Mouse (Mus musculus) kidney, embryonic 14.5 days (tissue): ENCODE measurements at regions not wholly inside any gene's neighbourhood (a gene's known extent, or its start where the extent isn't known, plus 50 kb on each side); places are given as distances from the start of the nearest gene placed in this dataset.

Experiments used
- ATAC-seq: fragments of 200-750 bp; cut with Nextera tagmentation; 2 replicates; pipeline ENCODE4 v1.8.0; 2017; ENCODE audit warnings: moderate number of reproducible peaks, mild to moderate bottlenecking, moderate TSS enrichment, moderate library complexity; ENCODE audit not compliant: low FRiP score, low TSS enrichment
- H3K27ac ChIP-seq: fragments of 300-500 bp; sonication (generic); 2 replicates; pipeline ENCODE4 v1.5.1; 2014; ENCODE audit warnings: low read depth, mild to moderate bottlenecking, low read length, moderate library complexity, mixed read lengths
- H3K27me3 ChIP-seq: fragments of 300-500 bp; sonication (generic); 2 replicates; pipeline ENCODE4 v1.6.1; 2014; ENCODE audit warnings: mild to moderate bottlenecking, low read length; ENCODE audit not compliant: control insufficient read depth, insufficient read depth
- H3K36me3 ChIP-seq: fragments of 300-500 bp; sonication (generic); 2 replicates; pipeline ENCODE4 v1.6.1; 2014; ENCODE audit warnings: low read length, mixed read lengths; ENCODE audit not compliant: control insufficient read depth, insufficient read depth
- H3K4me1 ChIP-seq: fragments of 300-500 bp; sonication (generic); 2 replicates; pipeline ENCODE4 v1.6.1; 2014; ENCODE audit warnings: low read length, mixed read lengths; ENCODE audit not compliant: control insufficient read depth, insufficient read depth
- H3K4me2 ChIP-seq: fragments of 300-500 bp; sonication (generic); replicated peaks from 2 replicates; pipeline ENCODE4 v1.6.1; 2014; ENCODE audit warnings: low read depth, mild to moderate bottlenecking, low read length
- H3K4me3 ChIP-seq: fragments of 300-500 bp; sonication (generic); 2 replicates; pipeline ENCODE4 v1.5.1; 2014; ENCODE audit warnings: mild to moderate bottlenecking, low read length
- H3K9ac ChIP-seq: fragments of 300-500 bp; sonication (generic); 2 replicates; pipeline ENCODE4 v1.6.1; 2014; ENCODE audit warnings: low read depth, mild to moderate bottlenecking, low read length, moderate library complexity
- H3K9me3 ChIP-seq: fragments of 300-500 bp; sonication (generic); 2 replicates; pipeline ENCODE4 v1.6.1; 2016; ENCODE audit warnings: low read length; ENCODE audit not compliant: control insufficient read depth
- WGBS: fragments of 180-500 bp; shearing (Covaris S2); extraction: QIAGEN DNeasy Blood & Tissue Kit; methylation state at CpG from one replicate; pipeline ENCODE4 v1.1.7; 2014; 5-methylcytosine and 5-hydroxymethylcytosine counted together

DNA sequence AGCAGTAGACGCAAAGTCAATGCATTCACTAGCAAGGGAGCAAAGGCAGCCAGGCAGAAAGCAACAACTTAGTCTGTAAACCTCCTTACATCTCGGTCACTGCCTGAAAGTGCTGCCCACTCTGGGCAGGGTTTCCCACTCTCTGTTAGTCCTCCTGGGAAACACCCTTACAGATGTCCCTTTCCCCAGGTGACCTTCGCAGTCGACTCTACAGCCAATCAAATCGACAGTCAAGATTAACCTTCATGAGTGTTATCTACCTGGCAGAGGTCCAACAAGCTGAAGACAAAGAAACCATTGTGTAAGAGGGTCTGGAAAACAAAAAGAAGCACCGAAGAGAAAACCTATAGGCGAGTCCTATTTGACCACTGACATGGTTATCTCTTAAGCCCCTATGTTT is 229.0 kb downstream of the Dact1 start:
- 74% methylated on average over 7 of the region's 7 CpGs for WGBS
- Histone ChIP-seq H3K27me3 (no peaks in the 10 kb centered on the region), H3K4me1 (0 out of 2 replicates have a peak, but pooled peaks cover 2% of the 10 kb centered on the region), H3K27ac (no peak overlapping the region), H3K36me3 (no peaks in the 10 kb centered on the region), H3K4me2 (no peak overlapping the region), H3K9ac (no peak overlapping the region), H3K9me3 (no peaks in the 10 kb centered on the region), H3K4me3 (no peak overlapping the region)
- no peak for ATAC-seq

GRCm38 (mm10) chr12:71540279-71540678 is 230.6 kb downstream of the Dact1 start:
- WGBS: 85% methylated on average over 11 of the region's 11 CpGs
- no peak overlapping the region for H3K9ac ChIP-seq

GRCm38 (mm10) chr12:71541961-71542360 is 232.3 kb downstream of the Dact1 start:
- Histone ChIP-seq H3K4me1 (peaks cover 9% of the 10 kb centered on the region; the same call in 1 of the 2 replicates), H3K9ac (no peak overlapping the region), H3K4me3 (no peak overlapping the region), H3K36me3 (no peaks in the 10 kb centered on the region), H3K27me3 (no peaks in the 10 kb centered on the region), H3K27ac (no peak overlapping the region), H3K4me2 (no peak overlapping the region), H3K9me3 (no peaks in the 10 kb centered on the region)
- no peak for ATAC-seq
- WGBS: 85% methylated on average over 2 of the region's 2 CpGs

More at GRCm38 (mm10) chr12:71540279-71540678, 230.6 kb downstream of the Dact1 start:
- H3K4me2 ChIP-seq: no peak overlapping the region
- no peak for ATAC-seq
- H3K27me3 ChIP-seq: no peaks in the 10 kb centered on the region
- H3K27ac ChIP-seq: no peak overlapping the region
- H3K4me3 ChIP-seq: no peak overlapping the region
- H3K9me3 ChIP-seq: no peaks in the 10 kb centered on the region
- H3K36me3 ChIP-seq: no peaks in the 10 kb centered on the region
- peaks cover 9% of the 10 kb centered on the region; the same call in 1 of the 2 replicates for H3K4me1 ChIP-seq

DNA sequence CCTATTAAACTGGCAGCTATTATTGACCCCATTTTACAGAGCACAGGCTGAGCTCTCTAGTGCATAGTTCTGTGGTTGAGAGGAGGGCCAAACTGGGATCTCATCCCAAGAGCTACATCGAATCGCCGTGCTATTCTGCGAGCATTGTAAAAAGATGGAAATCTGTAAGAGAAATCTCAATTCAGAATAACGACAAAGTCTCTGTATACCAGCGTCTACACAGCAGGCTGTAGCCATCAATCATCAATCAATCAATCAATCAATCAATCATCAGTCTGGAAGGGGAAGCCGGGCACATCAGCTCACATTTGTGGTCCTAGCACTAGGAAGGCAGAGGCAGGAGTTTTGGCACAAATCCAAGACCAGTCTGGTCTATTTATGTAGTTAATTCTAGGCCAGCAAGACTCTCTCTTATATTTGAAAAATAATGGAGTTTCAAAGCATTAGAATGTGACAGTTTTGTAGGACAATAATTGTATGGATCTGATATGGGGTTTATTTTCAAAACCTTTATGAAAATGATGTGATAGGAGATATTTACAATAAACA is 234.0 kb downstream of the Dact1 start:
- ATAC-seq: no peak
- no peak overlapping the region for H3K4me3 ChIP-seq
- 80% methylated on average over 7 of the region's 7 CpGs for WGBS
- no peaks in the 10 kb centered on the region for H3K36me3 ChIP-seq
- no peak overlapping the region for H3K27ac ChIP-seq
- no peak overlapping the region for H3K9ac ChIP-seq
- peaks cover 9% of the 10 kb centered on the region; the same call in 1 of the 2 replicates for H3K4me1 ChIP-seq
- H3K4me2 ChIP-seq: no peak overlapping the region
- no peaks in the 10 kb centered on the region for H3K27me3 ChIP-seq
- H3K9me3 ChIP-seq: no peaks in the 10 kb centered on the region

DNA sequence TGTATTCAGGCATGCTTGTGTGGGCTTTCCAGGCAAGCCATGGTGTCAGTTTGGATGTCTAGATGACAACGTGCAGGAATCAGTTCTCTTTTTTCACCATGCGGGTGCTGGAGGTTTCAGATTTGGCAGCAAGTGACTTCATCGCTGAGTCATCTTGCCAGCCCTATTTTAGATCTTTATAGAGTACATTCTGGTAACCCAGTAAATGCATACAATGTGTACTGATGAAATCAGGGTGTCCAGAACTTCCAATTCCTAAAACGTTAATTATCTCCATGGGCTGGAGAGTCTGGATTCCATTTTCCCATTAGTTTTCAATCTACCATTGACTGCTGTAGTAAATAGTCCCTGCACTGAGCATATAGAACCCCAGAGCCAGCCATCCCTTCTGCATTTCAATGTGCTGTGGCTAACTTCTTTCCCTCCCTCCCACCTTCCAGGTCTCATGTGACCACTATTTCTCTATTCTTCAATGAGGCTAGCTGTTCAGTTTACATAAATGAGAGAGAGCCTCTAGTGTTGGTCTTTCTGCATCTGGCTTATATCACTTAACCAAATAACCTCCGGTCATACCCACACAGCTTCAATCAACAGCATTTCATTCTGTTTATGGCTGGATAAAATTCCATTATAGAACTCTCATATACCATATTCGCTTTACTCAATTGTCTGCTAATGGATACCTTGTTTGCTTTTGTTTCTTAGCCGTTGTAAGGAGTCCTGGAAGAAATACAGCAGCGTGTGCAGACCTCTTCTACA is 234.9 kb downstream of the Dact1 start:
- 59% methylated on average over 8 of the region's 8 CpGs for WGBS
- ATAC-seq: no peak
- H3K36me3 ChIP-seq: no peaks in the 10 kb centered on the region

DNA sequence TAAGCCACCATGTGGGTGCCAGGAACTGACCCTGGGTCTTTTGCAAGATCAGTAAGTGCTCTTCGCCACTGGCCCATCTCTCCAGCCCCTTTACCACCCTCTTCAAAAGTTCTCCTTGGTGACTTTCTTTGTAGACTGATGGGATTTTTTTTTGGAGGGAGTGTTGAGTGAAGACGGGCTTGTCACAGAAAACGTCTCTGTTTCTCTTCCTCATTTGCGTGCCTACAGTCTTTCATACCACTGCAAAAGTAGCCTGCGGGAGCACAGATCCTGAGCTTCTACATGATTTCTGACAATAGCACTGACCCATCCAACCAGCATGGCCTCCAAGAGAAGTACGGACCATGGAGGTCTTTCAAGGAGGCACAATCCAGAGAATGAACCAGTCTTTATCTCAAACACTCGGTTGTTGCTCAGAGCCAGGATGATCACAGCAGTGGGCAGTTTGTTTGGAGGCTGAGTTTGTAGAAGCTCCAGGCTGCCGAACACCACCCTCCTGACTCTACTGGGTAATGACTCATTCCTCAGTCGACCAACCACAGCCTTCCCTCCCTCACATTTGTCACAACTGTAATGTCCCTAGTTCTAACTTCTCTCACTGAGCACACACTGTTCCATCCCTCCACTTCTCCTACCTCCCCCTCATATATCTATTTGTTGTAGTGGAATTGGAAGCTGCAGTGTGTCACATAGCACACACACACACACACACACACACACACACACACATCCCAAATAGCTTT is 237.0 kb downstream of the Dact1 start:
- 90% methylated on average over 9 of the region's 9 CpGs for WGBS
- no peaks in the 10 kb centered on the region for H3K36me3 ChIP-seq
- no peaks in the 10 kb centered on the region for H3K27me3 ChIP-seq
- H3K4me3 ChIP-seq: no peak overlapping the region
- no peak for ATAC-seq
- H3K27ac ChIP-seq: no peak overlapping the region
- no peak overlapping the region for H3K4me2 ChIP-seq
- H3K9me3 ChIP-seq: no peaks in the 10 kb centered on the region
- no peak overlapping the region for H3K9ac ChIP-seq
- H3K4me1 ChIP-seq: peaks cover 9% of the 10 kb centered on the region; the same call in 1 of the 2 replicates

More for the DNA sequence above, 234.9 kb downstream of the Dact1 start:
- peaks cover 9% of the 10 kb centered on the region; the same call in 1 of the 2 replicates for H3K4me1 ChIP-seq
- no peak overlapping the region for H3K4me3 ChIP-seq
- H3K27ac ChIP-seq: no peak overlapping the region; the same call in 1 of the 2 replicates
- no peak overlapping the region for H3K4me2 ChIP-seq
- no peaks in the 10 kb centered on the region for H3K9me3 ChIP-seq
- H3K9ac ChIP-seq: no peak overlapping the region
- no peaks in the 10 kb centered on the region for H3K27me3 ChIP-seq

DNA sequence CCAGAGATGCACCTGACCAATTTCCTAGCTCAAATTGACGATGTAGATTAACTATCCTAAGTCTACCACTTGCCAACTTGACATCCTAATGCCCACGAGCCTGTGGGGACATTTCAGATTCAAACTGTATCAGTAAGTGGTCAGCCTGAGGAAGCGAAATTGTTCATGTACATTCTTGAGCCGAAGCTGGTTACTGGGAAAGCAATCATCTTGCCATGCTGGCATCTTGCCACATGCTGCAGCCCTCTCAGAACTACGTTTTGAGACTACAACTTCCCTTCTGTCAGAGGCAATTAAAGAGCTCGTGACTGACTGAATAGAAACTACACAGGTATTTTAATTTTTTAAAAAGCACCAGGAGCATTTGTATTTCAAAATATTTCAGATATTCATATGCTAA is 239.7 kb downstream of the Dact1 start:
- Histone ChIP-seq H3K4me3 (no peak overlapping the region), H3K4me1 (peaks cover 6% of the 10 kb centered on the region; the same call in 1 of the 2 replicates), H3K9ac (no peak overlapping the region), H3K27ac (no peak overlapping the region), H3K36me3 (no peaks in the 10 kb centered on the region), H3K27me3 (no peaks in the 10 kb centered on the region), H3K9me3 (no peaks in the 10 kb centered on the region), H3K4me2 (no peak overlapping the region)
- 75% methylated on average over 6 of the region's 6 CpGs for WGBS
- no peak for ATAC-seq

GRCm38 (mm10) chr12:71554212-71554611 is 244.5 kb downstream of the Dact1 start:
- 75% methylated on average over 2 of the region's 2 CpGs for WGBS
- Histone ChIP-seq H3K9me3 (no peaks in the 10 kb centered on the region), H3K9ac (no peak overlapping the region), H3K36me3 (no peaks in the 10 kb centered on the region), H3K27ac (no peak overlapping the region), H3K27me3 (no peaks in the 10 kb centered on the region), H3K4me2 (no peak overlapping the region), H3K4me3 (no peak overlapping the region), H3K4me1 (no peaks in the 10 kb centered on the region)
- ATAC-seq: no peak

DNA sequence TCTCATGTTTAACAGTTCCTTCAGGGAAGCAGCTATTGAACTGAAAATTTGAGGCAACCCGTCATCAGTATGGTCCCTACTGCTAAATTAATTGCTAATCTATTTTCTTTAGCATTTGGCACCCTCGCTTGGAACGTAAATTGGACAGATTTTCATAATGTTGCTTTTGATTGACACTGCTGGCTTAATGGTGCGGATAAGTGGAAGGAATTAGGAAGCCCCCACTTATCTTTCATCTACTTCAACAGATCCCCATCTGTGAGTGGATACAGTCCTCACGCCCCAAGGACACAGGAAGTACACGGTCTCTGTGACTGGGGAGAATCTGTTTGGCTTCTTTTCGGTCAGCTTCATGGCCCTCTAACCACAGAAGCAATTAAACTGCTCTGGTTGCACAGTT is 251.6 kb downstream of the Dact1 start:
- Histone ChIP-seq H3K36me3 (no peaks in the 10 kb centered on the region), H3K27ac (no peak overlapping the region), H3K4me1 (no peaks in the 10 kb centered on the region), H3K4me3 (no peak overlapping the region), H3K4me2 (no peak overlapping the region), H3K9me3 (no peaks in the 10 kb centered on the region), H3K27me3 (no peaks in the 10 kb centered on the region), H3K9ac (no peak overlapping the region)
- 57% methylated on average over 7 of the region's 7 CpGs for WGBS
- no peak for ATAC-seq
